Mouse (Mus musculus) heart, postnatal 4 days (tissue): ENCODE results near the gene Acvr2b. TPM values are rescaled to one million over a fixed set of nuclear protein-coding genes. Genes with fewer than 3 reads are reported as not detected.

Experiments
- DNase-seq: peaks from one replicate; pipeline ENCODE4 v3.0.0; 2021
- total RNA-seq, 2 experiments: library from RNA; stranded (reverse); gene quantifications; 2 replicates each; pipeline ENCODE4 v1.2.3; 2021

Acvr2b gene
- total RNA-seq, 2 experiments from 2014 or later, result 6.2 to 6.5 TPM

GRCm38 (mm10) chr9:119408898-119409664, 7.2 kb downstream of the Acvr2b start:
- DNase-seq, result no peak

DNA sequence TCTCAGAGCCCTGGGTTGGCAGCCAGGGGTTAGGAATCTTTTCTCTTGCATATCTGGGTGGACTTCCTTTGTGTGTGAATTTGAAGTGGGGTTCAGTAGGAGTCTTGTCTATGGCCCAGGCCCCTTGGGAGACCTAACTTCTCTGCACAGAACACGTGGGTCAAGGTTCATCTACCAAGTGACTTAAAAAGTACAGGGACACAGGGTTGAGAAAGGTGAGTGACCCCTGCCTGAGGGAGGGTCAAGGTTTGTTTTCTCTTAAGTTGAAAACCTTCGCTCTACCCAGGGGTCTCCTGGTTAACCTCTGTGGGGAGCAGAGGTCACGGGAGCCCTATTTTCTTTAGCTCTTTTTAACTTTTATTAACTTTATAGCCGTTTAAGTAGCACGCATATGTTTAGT, 7.9 kb downstream of the Acvr2b start:
- no peak for DNase-seq

GRCm38 (mm10) chr9:119418025-119418424, 16.1 kb downstream of the Acvr2b start:
- DNase-seq, result no peak

DNA sequence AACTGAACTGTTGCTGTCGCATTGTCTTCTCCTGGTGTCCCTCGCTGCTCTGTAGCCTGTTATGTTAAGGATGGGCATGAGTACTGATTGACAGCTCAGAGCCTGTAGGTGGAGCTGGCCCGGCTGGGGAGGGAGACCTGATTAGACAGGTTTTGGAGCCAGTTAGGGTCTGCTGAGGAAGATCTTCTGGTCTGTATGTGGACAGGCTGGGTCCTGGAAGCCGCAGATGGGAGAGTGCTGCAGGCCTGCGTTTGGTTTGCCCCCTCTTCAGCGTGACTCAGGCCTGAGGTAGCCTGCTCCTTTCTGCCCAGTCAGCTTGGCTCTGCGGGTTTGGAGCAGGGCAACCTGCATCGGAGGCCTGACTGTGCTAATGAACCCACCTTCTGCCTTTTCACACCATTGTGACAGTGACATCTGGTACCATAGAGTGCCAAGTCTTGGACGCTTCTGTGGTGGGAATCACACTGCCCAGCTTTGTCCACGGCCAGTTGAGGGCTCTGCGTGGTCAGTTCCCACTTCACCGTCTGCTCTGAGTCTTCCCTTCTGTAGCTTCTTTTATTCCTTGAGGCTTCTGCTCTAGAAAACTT, 18.0 kb downstream of the Acvr2b start:
- DNase-seq, result no peak

GRCm38 (mm10) chr9:119425217-119425975, 23.5 kb downstream of the Acvr2b start:
- DNase-seq, result peak; percentile 79

GRCm38 (mm10) chr9:119425976-119426415, 24.1 kb downstream of the Acvr2b start:
- no peak for DNase-seq

DNA sequence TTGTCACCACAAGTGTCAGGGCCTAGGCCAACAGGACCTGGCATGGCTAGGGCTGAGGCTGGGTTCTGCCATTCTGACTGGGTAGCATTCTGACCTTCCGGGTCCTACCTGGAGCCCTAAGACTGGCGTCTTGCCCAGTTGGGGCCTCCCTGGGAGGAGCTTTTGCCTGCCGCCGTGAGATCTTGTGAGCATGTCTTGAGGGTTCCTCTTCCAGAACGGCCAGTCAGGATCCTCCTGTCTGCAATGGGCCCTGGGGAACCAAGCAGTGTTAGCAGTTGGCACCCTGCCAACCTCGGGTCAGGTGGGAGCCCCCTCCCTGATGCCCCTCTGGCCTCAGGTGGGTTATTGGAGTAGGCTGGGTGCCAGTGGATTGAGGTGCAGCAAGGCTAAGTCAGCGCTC, 24.6 kb downstream of the Acvr2b start:
- no peak for DNase-seq

DNA sequence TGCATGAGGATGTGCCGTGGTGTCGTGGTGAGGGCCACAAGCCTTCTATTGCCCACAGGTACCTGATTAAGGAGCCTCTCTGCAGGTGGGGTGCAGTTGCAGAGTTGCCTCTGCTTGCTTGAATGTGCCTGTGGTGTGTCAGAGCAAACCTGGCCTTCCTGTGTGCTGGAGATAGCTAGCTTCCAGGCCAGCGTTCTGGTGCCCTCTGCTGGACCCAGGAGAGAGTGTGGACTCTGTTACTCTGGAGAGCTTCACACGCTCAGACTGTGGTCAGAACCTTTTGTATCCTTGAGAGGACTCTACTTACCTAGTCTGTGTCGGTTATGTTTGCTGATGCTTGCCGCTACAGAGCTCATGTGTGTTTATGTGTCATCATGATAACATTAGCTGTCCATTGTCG, 28.4 kb downstream of the Acvr2b start:
- DNase-seq, result peak; percentile 89

DNA sequence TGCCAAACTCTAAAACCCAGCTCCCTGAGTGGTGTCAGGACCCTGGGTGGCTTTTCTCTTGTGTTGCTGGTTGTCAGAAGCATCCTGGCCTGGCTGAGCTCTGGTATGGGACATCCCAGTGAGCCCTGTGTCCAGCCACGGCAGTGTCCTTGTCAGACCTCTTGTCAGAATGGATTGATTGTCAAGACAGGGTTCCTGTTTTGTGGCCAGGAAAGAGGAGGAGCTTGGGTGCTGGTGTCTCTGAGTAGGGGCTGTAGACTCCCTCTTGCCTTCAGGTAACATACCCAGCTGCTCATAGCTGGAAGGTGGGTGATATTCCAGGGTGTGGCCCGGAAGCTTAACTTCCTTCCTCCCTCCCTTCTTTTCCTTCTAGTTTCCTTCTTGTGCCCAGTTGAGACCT, 33.9 kb downstream of the Acvr2b start:
- no peak for DNase-seq

GRCm38 (mm10) chr9:119438065-119438464, 36.1 kb downstream of the Acvr2b start:
- DNase-seq, result no peak

DNA sequence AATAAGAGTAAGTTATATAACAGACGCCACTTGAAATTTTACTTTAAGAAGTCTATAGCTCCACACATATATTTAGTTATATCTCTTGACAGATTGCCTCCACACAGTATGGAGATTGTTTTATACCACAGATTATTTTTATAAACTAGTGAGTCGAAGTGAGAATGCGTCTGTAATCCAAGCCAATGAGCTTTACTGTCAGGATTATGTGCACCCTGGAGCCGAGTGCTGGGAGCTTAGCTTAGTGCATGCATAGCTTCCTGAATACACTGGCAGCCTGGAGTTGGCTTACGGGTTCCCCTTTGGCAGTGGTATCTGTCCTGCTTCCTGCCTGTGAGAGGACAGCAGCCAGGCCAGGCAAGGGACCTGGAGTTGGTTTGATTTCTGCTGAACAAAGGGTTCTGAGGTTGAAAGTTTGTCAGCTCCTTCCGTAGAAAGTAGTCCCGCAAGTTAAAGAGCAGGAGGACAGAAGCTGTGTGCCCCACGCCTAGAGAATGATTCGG, 36.6 kb downstream of the Acvr2b start:
- DNase-seq, result no peak

- DNase-seq, result peak; percentile 99
Observed at GRCm38 (mm10) chr9:119444738-119445429, 43.0 kb downstream of the Acvr2b start, which contains the start of gene Exog. Gene Exog, plus strand, starts transcription at chr9:119444943.

- DNase-seq, result no peak
Observed at GRCm38 (mm10) chr9:119445737-119446136, 43.8 kb downstream of the Acvr2b start.

DNA sequence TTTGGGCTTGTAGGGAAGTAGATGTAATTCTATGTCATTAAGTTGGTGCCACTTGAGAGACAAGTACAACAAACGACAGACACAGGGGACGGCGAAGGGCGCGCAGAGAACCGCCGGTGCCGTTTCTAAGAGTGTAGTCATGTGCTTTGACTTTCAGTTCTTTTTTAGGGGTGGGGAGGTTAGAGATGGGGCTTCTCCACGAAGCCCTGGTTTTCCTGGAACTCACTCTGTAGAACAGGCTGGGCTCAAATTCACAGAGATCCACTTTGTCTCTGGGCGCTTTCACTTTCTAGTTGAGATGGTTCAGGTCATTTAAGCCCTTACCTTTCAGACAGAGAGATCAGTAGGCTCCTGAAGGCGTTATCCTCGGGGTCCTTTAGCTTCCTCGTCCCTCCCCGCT, 54.0 kb downstream of the Acvr2b start:
- DNase-seq, result no peak

- DNase-seq, result no peak
Observed at GRCm38 (mm10) chr9:119457122-119457521, 55.2 kb downstream of the Acvr2b start.

- peak; percentile 78 for DNase-seq
Observed at GRCm38 (mm10) chr9:119460410-119460809, 58.5 kb downstream of the Acvr2b start.

- DNase-seq, result no peak
Observed at GRCm38 (mm10) chr9:119465056-119465455, 63.1 kb downstream of the Acvr2b start.

- peak; percentile 82 for DNase-seq
Observed at GRCm38 (mm10) chr9:119465595-119465994, 63.7 kb downstream of the Acvr2b start.

- peak; percentile 91 for DNase-seq
Observed at GRCm38 (mm10) chr9:119469691-119470353, 67.9 kb downstream of the Acvr2b start.

- DNase-seq, result peak; percentile 49
Observed at GRCm38 (mm10) chr9:119472412-119472918, 70.5 kb downstream of the Acvr2b start.

DNA sequence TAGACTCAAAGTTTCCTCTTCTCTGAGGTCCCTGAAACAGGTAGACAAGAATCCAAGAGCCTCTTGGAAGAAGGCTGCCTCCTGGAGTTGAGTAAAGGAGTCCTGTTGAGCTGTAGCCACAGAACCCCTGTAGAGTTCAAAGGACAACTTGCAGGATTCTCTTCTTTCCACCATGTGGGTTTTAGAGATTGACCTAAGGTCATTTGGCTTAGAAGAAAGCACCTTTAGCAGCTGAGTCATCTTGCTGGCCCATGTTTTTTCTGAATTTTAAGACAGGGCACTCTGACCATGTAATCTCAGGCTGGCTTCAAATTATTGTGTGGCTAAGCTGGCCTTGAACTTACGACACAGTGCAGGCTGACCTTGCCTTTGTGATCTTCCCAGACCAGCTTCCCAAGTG, 71.1 kb downstream of the Acvr2b start:
- DNase-seq, result no peak
